Comparison of ENCODE assay signal across 23 mouse cellular contexts in genomic region chr17:79514076-79514475, GRCm38 (mm10).
DNase-seq lines count a peak whose midpoint lies in the region; ATAC-seq lines count a peak whose summit lies in the region.
"Had no signal": no experiment of that assay in that cellular context is flagged by ENCODE, and none has a peak within 500 bp of the region (broad histone marks: within the 10 kb centered on the region; RNA-seq: fewer than 3 reads in every experiment).

No protein-coding gene starts in this region.

- 74% methylated on average over 7 of the region's 7 CpGs for WGBS in neural tube, embryonic 11.5 days
- WGBS in neural tube, embryonic 15.5 days: 84% methylated on average over 7 of the region's 7 CpGs
- WGBS in kidney, embryonic 15.5 days: 80% methylated on average over 7 of the region's 7 CpGs

- H3K36me3 ChIP-seq in neural tube, embryonic 11.5 days (ENCODE audit: control insufficient read depth, insufficient read depth, low read length): no peaks in the 10 kb centered on the region
- H3K36me3 ChIP-seq in neural tube, embryonic 15.5 days: no peaks in the 10 kb centered on the region
- no peaks in the 10 kb centered on the region for H3K36me3 ChIP-seq in kidney, embryonic 15.5 days
- H3K36me3 ChIP-seq: forebrain, embryonic 15.5 days; heart, embryonic 15.5 days; limb, embryonic 15.5 days; midbrain, embryonic 13.5 days; stomach, embryonic 15.5 days had no signal

- no peak for ATAC-seq in neural tube, embryonic 11.5 days (ENCODE audit: insufficient read depth, low FRiP score, low TSS enrichment)
- no peak for ATAC-seq in neural tube, embryonic 15.5 days (ENCODE audit: low FRiP score)
- no peak for ATAC-seq in kidney, embryonic 15.5 days (replicated peaks; ENCODE audit: low FRiP score)
- ATAC-seq: activated CD4-positive, CD25-positive, alpha-beta regulatory T cell, adult 4 months; forebrain, embryonic 15.5 days; midbrain, embryonic 13.5 days had no signal

- no peaks in the 10 kb centered on the region for H3K4me1 ChIP-seq in neural tube, embryonic 11.5 days (ENCODE audit: control insufficient read depth, insufficient read depth, low read length)
- 0 out of 2 replicates have a peak, but pooled peaks cover 3% of the 10 kb centered on the region for H3K4me1 ChIP-seq in neural tube, embryonic 15.5 days
- peaks cover 7% of the 10 kb centered on the region; the same call in 1 of the 2 replicates for H3K4me1 ChIP-seq in kidney, embryonic 15.5 days
- H3K4me1 ChIP-seq: midbrain, embryonic 13.5 days had no signal

- H3K4me2 ChIP-seq in neural tube, embryonic 11.5 days (ENCODE audit: low read depth): no peak overlapping the region
- no peak overlapping the region for H3K4me2 ChIP-seq in neural tube, embryonic 15.5 days
- no peak overlapping the region for H3K4me2 ChIP-seq in kidney, embryonic 15.5 days
- H3K4me2 ChIP-seq: forebrain, embryonic 15.5 days; heart, embryonic 15.5 days; limb, embryonic 15.5 days; lung, embryonic 14.5 days; midbrain, embryonic 13.5 days; stomach, embryonic 15.5 days had no signal

- no peak overlapping the region for H3K4me3 ChIP-seq in neural tube, embryonic 11.5 days (ENCODE audit: low read depth, low read length)
- H3K4me3 ChIP-seq in neural tube, embryonic 15.5 days (replicated peaks): no peak overlapping the region
- H3K4me3 ChIP-seq in kidney, embryonic 15.5 days (replicated peaks): no peak overlapping the region
- H3K4me3 ChIP-seq: forebrain, embryonic 15.5 days; heart, embryonic 15.5 days; limb, embryonic 15.5 days; midbrain, embryonic 13.5 days; stomach, embryonic 15.5 days had no signal

- peak; percentile 11 for DNase-seq in embryo, embryonic 10 days (ENCODE audit: low spot score)
- no peak for DNase-seq in embryo, embryonic 9.5 days (ENCODE audit: extremely low spot score)
- DNase-seq in neural tube, embryonic 11.5 days (ENCODE audit: low spot score): peak; percentile 18
- peak; percentile 40 for DNase-seq in forelimb bud, embryonic 11.5 days (ENCODE audit: low read depth, low spot score)
- DNase-seq in urinary bladder, postnatal 25 days (ENCODE audit: low spot score): no peak
- DNase-seq: adrenal gland, postnatal 10 days; cerebellum, adult 9-11 months; gastrocnemius, postnatal 10 days; heart, adult 18-20 months; heart, postnatal 36 days; kidney, adult 11 months; lung, embryonic 14.5 days; thymus, postnatal 25 days had no signal

- no peaks in the 10 kb centered on the region for H3K9me3 ChIP-seq in neural tube, embryonic 11.5 days (ENCODE audit: control insufficient read depth, low read length)
- no peaks in the 10 kb centered on the region for H3K9me3 ChIP-seq in neural tube, embryonic 15.5 days (replicated peaks)
- no peaks in the 10 kb centered on the region for H3K9me3 ChIP-seq in kidney, embryonic 15.5 days (replicated peaks)
- H3K9me3 ChIP-seq: forebrain, embryonic 15.5 days; heart, embryonic 15.5 days; limb, embryonic 15.5 days; midbrain, embryonic 13.5 days; stomach, embryonic 15.5 days had no signal

- no peak overlapping the region for H3K9ac ChIP-seq in neural tube, embryonic 11.5 days (ENCODE audit: low read length)
- no peak overlapping the region for H3K9ac ChIP-seq in neural tube, embryonic 15.5 days (replicated peaks)
- H3K9ac ChIP-seq in kidney, embryonic 15.5 days: no peak overlapping the region
- H3K9ac ChIP-seq: forebrain, embryonic 15.5 days; heart, embryonic 15.5 days; limb, embryonic 15.5 days; liver, embryonic 14.5 days; lung, embryonic 14.5 days; midbrain, embryonic 13.5 days; stomach, embryonic 15.5 days had no signal

- H3K27me3 ChIP-seq in neural tube, embryonic 11.5 days (ENCODE audit: control insufficient read depth, insufficient read depth, low read length): no peaks in the 10 kb centered on the region
- no peaks in the 10 kb centered on the region for H3K27me3 ChIP-seq in neural tube, embryonic 15.5 days (replicated peaks)
- H3K27me3 ChIP-seq in kidney, embryonic 15.5 days: no peaks in the 10 kb centered on the region
- H3K27me3 ChIP-seq: forebrain, embryonic 15.5 days; heart, embryonic 15.5 days; limb, embryonic 15.5 days; midbrain, embryonic 13.5 days; stomach, embryonic 15.5 days had no signal

- H3K27ac ChIP-seq in neural tube, embryonic 11.5 days (ENCODE audit: low read depth, low read length): no peak overlapping the region
- no peak overlapping the region for H3K27ac ChIP-seq in neural tube, embryonic 15.5 days (replicated peaks)
- H3K27ac ChIP-seq in kidney, embryonic 15.5 days: no peak overlapping the region
- H3K27ac ChIP-seq: forebrain, embryonic 15.5 days; heart, embryonic 15.5 days; kidney, postnatal 0 days; limb, embryonic 15.5 days; liver, embryonic 14.5 days; midbrain, embryonic 13.5 days; stomach, embryonic 15.5 days had no signal

Comparison
In these comparisons a context has a peak if more than half of its experiments do, and no peak if none do; other contexts are left out.
1. DNase-seq: peak in embryo, embryonic 10 days (single experiment), neural tube, embryonic 11.5 days (single experiment) and forelimb bud, embryonic 11.5 days (single experiment); none in embryo, embryonic 9.5 days (single experiment) and urinary bladder, postnatal 25 days (single experiment).